Mouse (Mus musculus): ENCODE results near the gene Dusp27. TPM values are rescaled to one million over a fixed set of nuclear protein-coding genes. Genes with fewer than 3 reads are reported as not detected.

The Dusp27 gene
- polyA plus RNA-seq, 1 experiment from 2014 or later = 0.75 TPM

GRCm38 (mm10) chr1:166126795-166127194, 927 bp downstream of the Dusp27 start:
- no peak for ATAC-seq
- H3K4me1 ChIP-seq (ENCODE audit: insufficient read depth, low read depth, low read length) = 0 out of 2 replicates have a peak, but pooled peaks cover 8% of the 10 kb centered on the region
- H3K9me3 ChIP-seq (ENCODE audit: low read length) = no peaks in the 10 kb centered on the region
- no peaks in the 10 kb centered on the region for H3K36me3 ChIP-seq (ENCODE audit: insufficient read depth, low read length)
- 41% methylated on average over 9 of the region's 9 CpGs for WGBS
- no peak overlapping the region for H3K9ac ChIP-seq (replicated peaks; ENCODE audit: low read depth)
- TF ChIP-seq EP300 (IDR thresholded peaks at IDR 0.05) = no peak
- TF ChIP-seq CTCF (IDR thresholded peaks at IDR 0.05) = no peak
- no peaks in the 10 kb centered on the region for H3K27me3 ChIP-seq (replicated peaks; ENCODE audit: insufficient read depth, low read length)
- no peak for DNase-seq (ENCODE audit: low spot score)
- no peak overlapping the region for H3K4me2 ChIP-seq (replicated peaks; ENCODE audit: low read depth, low read length)
- H3K27ac ChIP-seq (ENCODE audit: low read length) = no peak overlapping the region
- no peak overlapping the region for H3K4me3 ChIP-seq (ENCODE audit: low read depth, low read length)

GRCm38 (mm10) chr1:166126290-166126689, 1.4 kb downstream of the Dusp27 start:
- H3K4me2 ChIP-seq (replicated peaks; ENCODE audit: low read depth, low read length) = no peak overlapping the region
- DNase-seq (ENCODE audit: low spot score) = no peak
- no peak overlapping the region for H3K9ac ChIP-seq (replicated peaks; ENCODE audit: low read depth)
- no peak overlapping the region for H3K4me3 ChIP-seq (ENCODE audit: low read depth, low read length)
- 0 out of 2 replicates have a peak, but pooled peaks cover 8% of the 10 kb centered on the region for H3K4me1 ChIP-seq (ENCODE audit: insufficient read depth, low read depth, low read length)
- no peak for ATAC-seq
- H3K36me3 ChIP-seq (ENCODE audit: insufficient read depth, low read length) = no peaks in the 10 kb centered on the region
- H3K27ac ChIP-seq (ENCODE audit: low read length) = no peak overlapping the region
- TF ChIP-seq EP300 (IDR thresholded peaks at IDR 0.05) (no peak), CTCF (IDR thresholded peaks at IDR 0.05) (no peak)
- no peaks in the 10 kb centered on the region for H3K27me3 ChIP-seq (replicated peaks; ENCODE audit: insufficient read depth, low read length)
- H3K9me3 ChIP-seq (ENCODE audit: low read length) = no peaks in the 10 kb centered on the region
- WGBS = 87% methylated on average over 6 of the region's 6 CpGs

GRCm38 (mm10) chr1:166124932-166125593, 2.7 kb downstream of the Dusp27 start:
- no peak overlapping the region for H3K4me2 ChIP-seq (replicated peaks; ENCODE audit: low read depth, low read length)
- H3K27me3 ChIP-seq (replicated peaks; ENCODE audit: insufficient read depth, low read length) = no peaks in the 10 kb centered on the region
- WGBS = 52% methylated on average over 8 of the region's 8 CpGs
- peak; percentile 55 for TF ChIP-seq EP300 (IDR thresholded peaks at IDR 0.05)
- no peak for TF ChIP-seq CTCF (IDR thresholded peaks at IDR 0.05)
- H3K9me3 ChIP-seq (ENCODE audit: low read length) = no peaks in the 10 kb centered on the region
- 0 out of 2 replicates have a peak, but pooled peaks cover 8% of the 10 kb centered on the region for H3K4me1 ChIP-seq (ENCODE audit: insufficient read depth, low read depth, low read length)
- 0 out of 2 replicates have a peak overlapping the region, but pooled peaks have one; percentile 20 for H3K27ac ChIP-seq (ENCODE audit: low read length)
- ATAC-seq (peak; percentile 73), DNase-seq (ENCODE audit: low spot score) (peak; percentile 33)
- no peak overlapping the region for H3K9ac ChIP-seq (replicated peaks; ENCODE audit: low read depth)
- H3K4me3 ChIP-seq (ENCODE audit: low read depth, low read length) = no peak overlapping the region
- H3K36me3 ChIP-seq (ENCODE audit: insufficient read depth, low read length) = no peaks in the 10 kb centered on the region

GRCm38 (mm10) chr1:166123751-166124150, 4.0 kb downstream of the Dusp27 start:
- 97% methylated on average over 8 of the region's 8 CpGs for WGBS

GRCm38 (mm10) chr1:166123045-166123444, 4.7 kb downstream of the Dusp27 start:
- TF ChIP-seq EP300 (IDR thresholded peaks at IDR 0.05) = no peak
- no peaks in the 10 kb centered on the region for H3K9me3 ChIP-seq (ENCODE audit: low read length)
- 94% methylated on average over 1 of the region's 1 CpGs for WGBS
- H3K27me3 ChIP-seq (replicated peaks; ENCODE audit: insufficient read depth, low read length) = no peaks in the 10 kb centered on the region
- no peak overlapping the region for H3K27ac ChIP-seq (ENCODE audit: low read length)
- DNase-seq (ENCODE audit: low spot score) (no peak), ATAC-seq (no peak)
- H3K9ac ChIP-seq (replicated peaks; ENCODE audit: low read depth) = no peak overlapping the region
- H3K4me1 ChIP-seq (ENCODE audit: insufficient read depth, low read depth, low read length) = 0 out of 2 replicates have a peak, but pooled peaks cover 8% of the 10 kb centered on the region
- H3K4me2 ChIP-seq (replicated peaks; ENCODE audit: low read depth, low read length) = no peak overlapping the region
- no peaks in the 10 kb centered on the region for H3K36me3 ChIP-seq (ENCODE audit: insufficient read depth, low read length)
- H3K4me3 ChIP-seq (ENCODE audit: low read depth, low read length) = no peak overlapping the region

More at GRCm38 (mm10) chr1:166123751-166124150, 4.0 kb downstream of the Dusp27 start:
- no peak overlapping the region for H3K4me3 ChIP-seq (ENCODE audit: low read depth, low read length)
- no peaks in the 10 kb centered on the region for H3K36me3 ChIP-seq (ENCODE audit: insufficient read depth, low read length)
- H3K4me2 ChIP-seq (replicated peaks; ENCODE audit: low read depth, low read length) = no peak overlapping the region
- H3K4me1 ChIP-seq (ENCODE audit: insufficient read depth, low read depth, low read length) = 0 out of 2 replicates have a peak, but pooled peaks cover 8% of the 10 kb centered on the region
- no peak overlapping the region for H3K9ac ChIP-seq (replicated peaks; ENCODE audit: low read depth)
- TF ChIP-seq EP300 (IDR thresholded peaks at IDR 0.05) (no peak), CTCF (IDR thresholded peaks at IDR 0.05) (no peak)
- H3K27ac ChIP-seq (ENCODE audit: low read length) = no peak overlapping the region
- no peaks in the 10 kb centered on the region for H3K27me3 ChIP-seq (replicated peaks; ENCODE audit: insufficient read depth, low read length)
- H3K9me3 ChIP-seq (ENCODE audit: low read length) = no peaks in the 10 kb centered on the region
- DNase-seq (ENCODE audit: low spot score) (no peak), ATAC-seq (no peak)

GRCm38 (mm10) chr1:166122114-166122513, 5.6 kb downstream of the Dusp27 start:
- no peak overlapping the region for H3K27ac ChIP-seq (ENCODE audit: low read length)
- 0 out of 2 replicates have a peak, but pooled peaks cover 5% of the 10 kb centered on the region for H3K4me1 ChIP-seq (ENCODE audit: insufficient read depth, low read depth, low read length)
- 38% methylated on average over 7 of the region's 7 CpGs for WGBS
- H3K36me3 ChIP-seq (ENCODE audit: insufficient read depth, low read length) = no peaks in the 10 kb centered on the region
- H3K27me3 ChIP-seq (replicated peaks; ENCODE audit: insufficient read depth, low read length) = no peaks in the 10 kb centered on the region
- no peak overlapping the region for H3K4me3 ChIP-seq (ENCODE audit: low read depth, low read length)
- no peaks in the 10 kb centered on the region for H3K9me3 ChIP-seq (ENCODE audit: low read length)
- no peak overlapping the region for H3K9ac ChIP-seq (replicated peaks; ENCODE audit: low read depth)
- TF ChIP-seq CTCF (IDR thresholded peaks at IDR 0.05) (no peak), EP300 (IDR thresholded peaks at IDR 0.05) (no peak)
- no peak overlapping the region for H3K4me2 ChIP-seq (replicated peaks; ENCODE audit: low read depth, low read length)
- ATAC-seq (no peak), DNase-seq (ENCODE audit: low spot score) (no peak)
